Mouse (Mus musculus) embryonic facial prominence, embryonic 14.5 days (tissue): ENCODE data around the gene Zdhhc25. TPM values are rescaled to one million over a fixed set of nuclear protein-coding genes. Genes with fewer than 3 reads are reported as not detected.

Source experiments
- ATAC-seq: fragments of 200-750 bp; cut with Nextera tagmentation; 2 replicates; pipeline ENCODE4 v1.8.0; 2017; ENCODE audit warnings: low read depth, moderate number of reproducible peaks, moderate TSS enrichment
- DNase-seq: peaks from one replicate; pipeline ENCODE4 v3.0.0-alpha.2; 2015; ENCODE audit warnings: low spot score
- H3K27ac ChIP-seq: fragments of 300-500 bp; sonication (generic); replicated peaks from 2 replicates; pipeline ENCODE4 v1.5.1; 2014; ENCODE audit warnings: low read depth, mild to moderate bottlenecking, low read length, moderate library complexity
- H3K27me3 ChIP-seq: fragments of 300-500 bp; sonication (generic); replicated peaks from 2 replicates; pipeline ENCODE4 v1.6.1; 2014; ENCODE audit warnings: low read length; ENCODE audit not compliant: control insufficient read depth, insufficient read depth
- H3K36me3 ChIP-seq: fragments of 300-500 bp; sonication (generic); 2 replicates; pipeline ENCODE4 v1.6.1; 2014; ENCODE audit warnings: low read length, mixed read lengths; ENCODE audit not compliant: control insufficient read depth, insufficient read depth
- H3K4me1 ChIP-seq: fragments of 300-500 bp; sonication (generic); 2 replicates; pipeline ENCODE4 v1.6.1; 2014; ENCODE audit warnings: antibody characterized with exemption, low read length; ENCODE audit not compliant: control insufficient read depth, insufficient read depth
- H3K4me2 ChIP-seq: fragments of 300-500 bp; sonication (generic); 2 replicates; pipeline ENCODE4 v1.6.1; 2014; ENCODE audit warnings: low read depth, mild to moderate bottlenecking, low read length, moderate library complexity, mixed read lengths
- H3K4me3 ChIP-seq: fragments of 300-500 bp; sonication (generic); 2 replicates; pipeline ENCODE4 v1.5.1; 2014; ENCODE audit warnings: low read depth, mild to moderate bottlenecking, low read length
- H3K9ac ChIP-seq: fragments of 300-500 bp; sonication (generic); 2 replicates; pipeline ENCODE4 v1.6.1; 2014; ENCODE audit warnings: low read depth, mild to moderate bottlenecking, low read length, moderate library complexity, mixed read lengths
- H3K9me3 ChIP-seq: fragments of 300-500 bp; sonication (generic); 2 replicates; pipeline ENCODE4 v1.6.1; 2016; ENCODE audit warnings: low read length; ENCODE audit not compliant: control insufficient read depth
- WGBS: fragments of 180-500 bp; shearing (Covaris S2); extraction: QIAGEN DNeasy Blood & Tissue Kit; methylation state at CpG from one replicate; pipeline ENCODE4 v1.1.7; 2014; 5-methylcytosine and 5-hydroxymethylcytosine counted together
- polyA plus RNA-seq: library from polyadenylated mRNA; unstranded; fragments of >200 nt; fragmentation: Nextera tagmentation; extraction: Ambion mirVana; gene quantifications from 2 replicates; pipeline ENCODE4 v1.2.1, GENCODE M21; 2014

The Zdhhc25 gene
- polyA plus RNA-seq, 1 experiment from 2014 or later: not detected

- DNase-seq: no peak
- Histone ChIP-seq H3K4me2 (no peak overlapping the region), H3K9ac (no peak overlapping the region), H3K27me3 (no peaks in the 10 kb centered on the region), H3K4me3 (no peak overlapping the region), H3K9me3 (no peaks in the 10 kb centered on the region), H3K4me1 (no peaks in the 10 kb centered on the region), H3K36me3 (no peaks in the 10 kb centered on the region), H3K27ac (no peak overlapping the region)
- 83% methylated on average over 2 of the region's 2 CpGs for WGBS
- no peak for ATAC-seq
Measured at GRCm38 (mm10) chr15:88623891-88624290, 23.8 kb downstream of the Zdhhc25 start.

GRCm38 (mm10) chr15:88624874-88625277, 24.8 kb downstream of the Zdhhc25 start:
- ATAC-seq: no peak
- no peak for DNase-seq
- Histone ChIP-seq H3K4me2 (no peak overlapping the region), H3K9ac (no peak overlapping the region), H3K4me1 (no peaks in the 10 kb centered on the region), H3K27me3 (no peaks in the 10 kb centered on the region), H3K36me3 (no peaks in the 10 kb centered on the region), H3K9me3 (no peaks in the 10 kb centered on the region), H3K4me3 (no peak overlapping the region), H3K27ac (no peak overlapping the region)
- 74% methylated on average over 6 of the region's 6 CpGs for WGBS

- H3K9me3 ChIP-seq: no peaks in the 10 kb centered on the region
Measured at GRCm38 (mm10) chr15:88625303-88626066, 25.4 kb downstream of the Zdhhc25 start.

GRCm38 (mm10) chr15:88626886-88627488, 26.9 kb downstream of the Zdhhc25 start:
- no peaks in the 10 kb centered on the region for H3K4me1 ChIP-seq
- H3K9me3 ChIP-seq: no peaks in the 10 kb centered on the region
- H3K4me3 ChIP-seq: no peak overlapping the region
- no peak for ATAC-seq
- H3K27me3 ChIP-seq: no peaks in the 10 kb centered on the region
- 81% methylated on average over 5 of the region's 5 CpGs for WGBS
- H3K36me3 ChIP-seq: no peaks in the 10 kb centered on the region
- DNase-seq: no peak
- H3K4me2 ChIP-seq: no peak overlapping the region
- no peak overlapping the region for H3K27ac ChIP-seq
- no peak overlapping the region for H3K9ac ChIP-seq

More at GRCm38 (mm10) chr15:88625303-88626066, 25.4 kb downstream of the Zdhhc25 start:
- no peak for DNase-seq
- Histone ChIP-seq H3K4me1 (no peaks in the 10 kb centered on the region), H3K9ac (no peak overlapping the region), H3K27me3 (no peaks in the 10 kb centered on the region), H3K27ac (no peak overlapping the region), H3K4me2 (no peak overlapping the region), H3K4me3 (no peak overlapping the region), H3K36me3 (no peaks in the 10 kb centered on the region)
- no peak for ATAC-seq
- 69% methylated on average over 3 of the region's 3 CpGs for WGBS

- Histone ChIP-seq H3K27me3 (no peaks in the 10 kb centered on the region), H3K4me2 (no peak overlapping the region), H3K9ac (no peak overlapping the region), H3K36me3 (no peaks in the 10 kb centered on the region), H3K4me1 (no peaks in the 10 kb centered on the region), H3K4me3 (no peak overlapping the region), H3K9me3 (no peaks in the 10 kb centered on the region), H3K27ac (no peak overlapping the region)
- ATAC-seq (no peak), DNase-seq (no peak)
- 72% methylated on average over 9 of the region's 9 CpGs for WGBS
Measured at GRCm38 (mm10) chr15:88628801-88629356, 28.8 kb downstream of the Zdhhc25 start.

GRCm38 (mm10) chr15:88635205-88635604, 35.1 kb downstream of the Zdhhc25 start:
- no peak for DNase-seq
- no peak overlapping the region for H3K4me3 ChIP-seq
- no peaks in the 10 kb centered on the region for H3K4me1 ChIP-seq
- no peaks in the 10 kb centered on the region for H3K9me3 ChIP-seq
- no peaks in the 10 kb centered on the region for H3K36me3 ChIP-seq
- H3K9ac ChIP-seq: no peak overlapping the region
- H3K4me2 ChIP-seq: no peak overlapping the region
- no peak for ATAC-seq
- no peaks in the 10 kb centered on the region for H3K27me3 ChIP-seq
- no peak overlapping the region for H3K27ac ChIP-seq
- 51% methylated on average over 5 of the region's 5 CpGs for WGBS

- ATAC-seq: no peak
- Histone ChIP-seq H3K9ac (no peak overlapping the region), H3K36me3 (no peaks in the 10 kb centered on the region), H3K27ac (no peak overlapping the region), H3K27me3 (no peaks in the 10 kb centered on the region), H3K9me3 (no peaks in the 10 kb centered on the region), H3K4me2 (no peak overlapping the region), H3K4me1 (no peaks in the 10 kb centered on the region), H3K4me3 (no peak overlapping the region)
- WGBS: 20% methylated on average over 13 of the region's 13 CpGs
- DNase-seq: peak; percentile 62
Measured at GRCm38 (mm10) chr15:88651019-88651418, 50.9 kb downstream of the Zdhhc25 start.
